Mouse (Mus musculus) liver, postnatal 0 days (tissue): Measurements from ENCODE around the gene Zfp292.

Experiments
- CTCF ChIP-seq: sonication (generic); IDR thresholded peaks from 2 replicates; pipeline ENCODE4 v1.5.1; 2016; ENCODE audit warnings: antibody characterized with exemption, low read depth
- EP300 ChIP-seq: IDR thresholded peaks from 2 replicates; pipeline ENCODE4 v1.6.1; 2016; ENCODE audit warnings: antibody characterized with exemption, low read depth, mild to moderate bottlenecking

- no peak for TF ChIP-seq CTCF
- no peak for TF ChIP-seq EP300
Measured at GRCm38 (mm10) chr4:34831496-34831895, 51.3 kb downstream of the Zfp292 start.
